Mouse (Mus musculus) heart, embryonic 10.5 days (tissue): ENCODE results near the gene Cyp1a1. TPM values are rescaled to one million over a fixed set of nuclear protein-coding genes. Genes with fewer than 3 reads are reported as not detected.

Source experiments
- DNase-seq: peaks from one replicate; pipeline ENCODE4 v3.0.0-alpha.2; 2017; ENCODE audit warnings: low spot score
- H3K27ac ChIP-seq: fragments of 300-500 bp; sonication (generic); 2 replicates; pipeline ENCODE4 v1.5.1; 2016; ENCODE audit warnings: mild to moderate bottlenecking
- H3K27me3 ChIP-seq: fragments of 300-500 bp; sonication (generic); 2 replicates; pipeline ENCODE4 v1.6.1; 2016; ENCODE audit warnings: mild to moderate bottlenecking; ENCODE audit not compliant: poor library complexity, insufficient read depth, severe bottlenecking
- H3K36me3 ChIP-seq: fragments of 300-500 bp; sonication (generic); 2 replicates; pipeline ENCODE4 v1.6.1; 2016; ENCODE audit warnings: mild to moderate bottlenecking, moderate library complexity
- H3K4me1 ChIP-seq: fragments of 300-500 bp; sonication (generic); 2 replicates; pipeline ENCODE4 v1.6.1; 2016; ENCODE audit warnings: mild to moderate bottlenecking
- H3K4me3 ChIP-seq: fragments of 300-500 bp; sonication (generic); 2 replicates; pipeline ENCODE4 v1.5.1; 2016; ENCODE audit warnings: mild to moderate bottlenecking, moderate library complexity
- H3K9me3 ChIP-seq: fragments of 300-500 bp; sonication (generic); 2 replicates; pipeline ENCODE4 v1.6.1; 2016; ENCODE audit warnings: mild to moderate bottlenecking, moderate library complexity
- WGBS: fragments of 180-500 bp; shearing (Covaris S2); methylation state at CpG from one replicate; pipeline ENCODE4 v1.1.7; 2016; 5-methylcytosine and 5-hydroxymethylcytosine counted together
- polyA plus RNA-seq: library from polyadenylated mRNA; unstranded; fragments of >200 nt; fragmentation: Nextera tagmentation; extraction: Ambion mirVana; gene quantifications from 2 replicates; pipeline ENCODE4 v1.2.1, GENCODE M21; 2016

The Cyp1a1 gene
- polyA plus RNA-seq, 1 experiment from 2014 or later = not detected

- Histone ChIP-seq H3K27ac (no peak overlapping the region), H3K36me3 (no peaks in the 10 kb centered on the region), H3K4me3 (no peak overlapping the region), H3K27me3 (no peaks in the 10 kb centered on the region), H3K4me1 (0 out of 2 replicates have a peak, but pooled peaks cover 3% of the 10 kb centered on the region), H3K9me3 (no peaks in the 10 kb centered on the region)
- 27% methylated on average over 3 of the region's 3 CpGs for WGBS
- no peak for DNase-seq
These were observed 26.2 kb upstream of the Cyp1a1 start for GRCm38 (mm10) chr9:57661552-57661951.

- DNase-seq = no peak
- Histone ChIP-seq H3K4me1 (peaks cover 11% of the 10 kb centered on the region), H3K27ac (no peak overlapping the region), H3K9me3 (no peaks in the 10 kb centered on the region), H3K27me3 (peaks cover 3% of the 10 kb centered on the region; the same call in 1 of the 2 replicates), H3K4me3 (no peak overlapping the region), H3K36me3 (no peaks in the 10 kb centered on the region)
- WGBS = 57% methylated on average over 7 of the region's 7 CpGs
These were observed 23.1 kb upstream of the Cyp1a1 start for GRCm38 (mm10) chr9:57664616-57665015.

GRCm38 (mm10) chr9:57666536-57666935 is 21.2 kb upstream of the Cyp1a1 start:
- Histone ChIP-seq H3K27ac (no peak overlapping the region), H3K4me1 (peaks cover 8% of the 10 kb centered on the region), H3K9me3 (no peaks in the 10 kb centered on the region), H3K4me3 (no peak overlapping the region), H3K36me3 (no peaks in the 10 kb centered on the region), H3K27me3 (peaks cover 3% of the 10 kb centered on the region; the same call in 1 of the 2 replicates)
- WGBS = 82% methylated on average over 8 of the region's 8 CpGs
- DNase-seq = no peak

- Histone ChIP-seq H3K36me3 (no peaks in the 10 kb centered on the region), H3K4me1 (peaks cover 8% of the 10 kb centered on the region), H3K27me3 (peaks cover 3% of the 10 kb centered on the region; the same call in 1 of the 2 replicates), H3K27ac (no peak overlapping the region), H3K4me3 (no peak overlapping the region), H3K9me3 (no peaks in the 10 kb centered on the region)
- WGBS = 60% methylated on average over 3 of the region's 3 CpGs
- DNase-seq = no peak
These were observed 20.6 kb upstream of the Cyp1a1 start for GRCm38 (mm10) chr9:57667136-57667535.

- Histone ChIP-seq H3K4me3 (no peak overlapping the region), H3K9me3 (no peaks in the 10 kb centered on the region), H3K27ac (no peak overlapping the region), H3K27me3 (peaks cover 3% of the 10 kb centered on the region; the same call in 1 of the 2 replicates), H3K4me1 (peaks cover 8% of the 10 kb centered on the region), H3K36me3 (no peaks in the 10 kb centered on the region)
- WGBS = 60% methylated on average over 11 of the region's 11 CpGs
- DNase-seq = no peak
These were observed 19.9 kb upstream of the Cyp1a1 start for GRCm38 (mm10) chr9:57667817-57668216.

- no peaks in the 10 kb centered on the region for H3K36me3 ChIP-seq
- H3K4me3 ChIP-seq = no peak overlapping the region
- WGBS = 56% methylated on average over 1 of the region's 1 CpGs
- DNase-seq = no peak
- peaks cover 3% of the 10 kb centered on the region; the same call in 1 of the 2 replicates for H3K27me3 ChIP-seq
- H3K27ac ChIP-seq = no peak overlapping the region
- no peaks in the 10 kb centered on the region for H3K9me3 ChIP-seq
- peaks cover 8% of the 10 kb centered on the region for H3K4me1 ChIP-seq
These were observed 19.5 kb upstream of the Cyp1a1 start for GRCm38 (mm10) chr9:57668277-57668676.

- Histone ChIP-seq H3K36me3 (no peaks in the 10 kb centered on the region), H3K4me1 (peaks cover 8% of the 10 kb centered on the region), H3K4me3 (no peak overlapping the region), H3K27me3 (peaks cover 3% of the 10 kb centered on the region; the same call in 1 of the 2 replicates), H3K27ac (no peak overlapping the region), H3K9me3 (no peaks in the 10 kb centered on the region)
- WGBS = 73% methylated on average over 3 of the region's 3 CpGs
- DNase-seq = no peak
These were observed 18.2 kb upstream of the Cyp1a1 start for GRCm38 (mm10) chr9:57669566-57669965.

GRCm38 (mm10) chr9:57671037-57671436 is 16.7 kb upstream of the Cyp1a1 start:
- no peak overlapping the region for H3K27ac ChIP-seq
- 92% methylated on average over 4 of the region's 4 CpGs for WGBS

GRCm38 (mm10) chr9:57671500-57671899 is 16.2 kb upstream of the Cyp1a1 start:
- no peaks in the 10 kb centered on the region for H3K9me3 ChIP-seq
- no peak overlapping the region for H3K27ac ChIP-seq
- no peak overlapping the region for H3K4me3 ChIP-seq
- no peak for DNase-seq
- H3K36me3 ChIP-seq = no peaks in the 10 kb centered on the region
- H3K27me3 ChIP-seq = peaks cover 3% of the 10 kb centered on the region; the same call in 1 of the 2 replicates
- WGBS = 75% methylated on average over 5 of the region's 5 CpGs
- peaks cover 8% of the 10 kb centered on the region for H3K4me1 ChIP-seq

More at GRCm38 (mm10) chr9:57671037-57671436, 16.7 kb upstream of the Cyp1a1 start:
- peaks cover 8% of the 10 kb centered on the region for H3K4me1 ChIP-seq
- no peak overlapping the region for H3K4me3 ChIP-seq
- DNase-seq = no peak
- H3K9me3 ChIP-seq = no peaks in the 10 kb centered on the region
- H3K27me3 ChIP-seq = peaks cover 3% of the 10 kb centered on the region; the same call in 1 of the 2 replicates
- H3K36me3 ChIP-seq = no peaks in the 10 kb centered on the region

- Histone ChIP-seq H3K4me3 (no peak overlapping the region), H3K36me3 (no peaks in the 10 kb centered on the region)
- 79% methylated on average over 10 of the region's 10 CpGs for WGBS
These were observed 6.3 kb upstream of the Cyp1a1 start for GRCm38 (mm10) chr9:57681411-57681810.

GRCm38 (mm10) chr9:57683520-57683919 is 4.2 kb upstream of the Cyp1a1 start, which contains the start of gene Cyp1a2:
Gene Cyp1a2 (minus strand): TSS chr9:57683703.
- Histone ChIP-seq H3K36me3 (no peaks in the 10 kb centered on the region), H3K4me1 (no peaks in the 10 kb centered on the region), H3K27ac (no peak within 1 kb of the TSS), H3K4me3 (no peak within 1 kb of the TSS), H3K9me3 (no peaks in the 10 kb centered on the region), H3K27me3 (no peaks in the 10 kb centered on the region)
- 76% methylated on average over 5 of the region's 5 CpGs for WGBS
- DNase-seq = no peak

More at GRCm38 (mm10) chr9:57681411-57681810, 6.3 kb upstream of the Cyp1a1 start:
- Histone ChIP-seq H3K27ac (no peak overlapping the region), H3K9me3 (no peaks in the 10 kb centered on the region), H3K27me3 (no peaks in the 10 kb centered on the region), H3K4me1 (no peaks in the 10 kb centered on the region)
- DNase-seq = no peak

GRCm38 (mm10) chr9:57686011-57686410 is 1.7 kb upstream of the Cyp1a1 start:
- H3K4me3 ChIP-seq = no peak overlapping the region
- H3K27me3 ChIP-seq = no peaks in the 10 kb centered on the region
- H3K36me3 ChIP-seq = no peaks in the 10 kb centered on the region
- WGBS = 93% methylated on average over 5 of the region's 5 CpGs
- no peaks in the 10 kb centered on the region for H3K9me3 ChIP-seq
- no peak overlapping the region for H3K27ac ChIP-seq
- DNase-seq = no peak
- no peaks in the 10 kb centered on the region for H3K4me1 ChIP-seq

- Histone ChIP-seq H3K27me3 (peaks cover 4% of the 10 kb centered on the region; the same call in 1 of the 2 replicates), H3K9me3 (no peaks in the 10 kb centered on the region), H3K27ac (no peak overlapping the region), H3K4me1 (no peaks in the 10 kb centered on the region), H3K36me3 (no peaks in the 10 kb centered on the region), H3K4me3 (no peak overlapping the region)
- 49% methylated on average over 2 of the region's 2 CpGs for WGBS
- no peak for DNase-seq
These were observed 430 bp downstream of the Cyp1a1 start for GRCm38 (mm10) chr9:57688158-57688557.

- H3K4me3 ChIP-seq = no peak overlapping the region
- peaks cover 8% of the 10 kb centered on the region for H3K27me3 ChIP-seq
- 82% methylated on average over 2 of the region's 2 CpGs for WGBS
- H3K36me3 ChIP-seq = no peaks in the 10 kb centered on the region
- no peak for DNase-seq
- no peaks in the 10 kb centered on the region for H3K4me1 ChIP-seq
- no peak overlapping the region for H3K27ac ChIP-seq
- no peaks in the 10 kb centered on the region for H3K9me3 ChIP-seq
These were observed 878 bp downstream of the Cyp1a1 start for GRCm38 (mm10) chr9:57688606-57689005.
